Mouse (Mus musculus): ENCODE measurements at regions not wholly inside any gene's neighbourhood (a gene's known extent, or its start where the extent isn't known, plus 50 kb on each side); places are given as distances from the start of the nearest gene placed in this dataset.

DNA sequence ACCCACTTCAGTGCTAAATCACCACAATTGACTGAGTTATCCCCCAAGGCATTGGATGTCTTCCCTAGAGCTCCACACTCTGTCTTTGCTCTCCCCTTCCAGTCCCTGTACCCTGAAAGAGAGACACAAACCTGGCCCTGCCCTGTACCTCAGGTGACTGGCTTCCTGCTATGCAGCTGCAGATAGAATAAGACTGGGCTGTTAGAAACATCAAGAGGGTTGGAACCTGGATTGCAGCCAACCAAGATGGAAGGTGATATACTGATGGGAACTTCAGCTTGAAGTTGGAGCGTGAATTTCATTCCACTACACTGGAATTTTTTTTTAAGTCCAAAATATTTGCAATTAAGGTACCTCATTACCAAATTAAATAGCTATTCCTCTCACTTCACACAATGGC, 379.0 kb upstream of the Mgmt start:
- DNase-seq (ENCODE audit: low read depth, low spot score) = no peak

DNA sequence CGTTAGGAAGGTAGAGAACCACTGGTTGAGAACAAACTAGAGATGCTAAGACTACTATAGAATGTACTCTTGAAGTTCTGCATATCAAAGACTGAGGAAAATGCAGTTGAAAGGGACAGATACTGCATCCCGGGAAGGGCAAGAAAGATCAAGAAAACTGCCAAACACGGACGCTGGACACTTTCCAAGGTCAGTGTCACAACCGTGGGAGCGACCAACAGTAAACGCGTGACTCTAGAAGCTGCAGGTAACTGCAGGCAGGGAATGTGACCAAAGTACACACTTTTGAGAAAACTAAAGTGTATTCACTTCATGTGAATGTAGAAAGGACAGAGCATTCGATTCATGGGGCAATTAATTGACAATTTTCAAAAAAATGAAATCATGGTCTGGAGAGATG, 368.6 kb upstream of the Mgmt start:
- DNase-seq (ENCODE audit: low read depth, low spot score) = no peak

DNA sequence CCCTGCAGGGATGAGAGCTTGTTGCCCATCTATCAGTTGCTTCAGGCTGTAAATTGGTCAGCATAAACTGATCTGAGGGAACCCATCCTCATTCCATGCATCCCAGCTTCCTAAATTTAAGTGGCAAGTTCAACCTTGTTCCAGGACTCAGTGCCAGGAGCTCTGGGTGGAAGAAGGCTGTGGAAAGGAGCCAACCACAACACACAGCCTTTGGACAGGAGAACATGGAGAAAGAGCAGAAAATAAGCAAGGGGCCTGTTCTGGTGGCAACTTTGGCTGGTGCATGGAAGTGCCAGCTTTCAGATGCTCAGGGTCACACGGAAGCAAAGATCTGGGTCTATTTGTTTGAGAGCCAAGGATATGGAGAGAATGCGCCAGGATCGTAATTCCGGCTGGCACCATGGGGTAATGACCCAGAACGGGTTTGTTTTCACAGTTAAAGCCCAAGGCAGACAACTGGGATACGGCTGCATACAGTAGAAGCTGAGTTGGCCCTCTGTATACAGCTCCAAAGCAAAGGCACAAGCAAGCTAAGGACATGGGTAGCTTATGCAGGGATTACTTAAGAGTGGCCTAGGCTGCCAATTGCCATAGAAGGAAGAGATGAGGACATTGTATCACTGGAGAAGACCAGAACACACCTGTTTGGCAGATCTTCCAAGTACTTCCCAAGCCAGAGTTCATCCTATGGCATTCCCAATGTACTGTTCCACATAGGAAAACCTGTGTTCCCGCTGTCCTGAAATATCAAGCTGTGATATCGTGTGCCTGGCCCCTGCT, 364.2 kb upstream of the Mgmt start:
- DNase-seq (ENCODE audit: low read depth, low spot score) = no peak

DNA sequence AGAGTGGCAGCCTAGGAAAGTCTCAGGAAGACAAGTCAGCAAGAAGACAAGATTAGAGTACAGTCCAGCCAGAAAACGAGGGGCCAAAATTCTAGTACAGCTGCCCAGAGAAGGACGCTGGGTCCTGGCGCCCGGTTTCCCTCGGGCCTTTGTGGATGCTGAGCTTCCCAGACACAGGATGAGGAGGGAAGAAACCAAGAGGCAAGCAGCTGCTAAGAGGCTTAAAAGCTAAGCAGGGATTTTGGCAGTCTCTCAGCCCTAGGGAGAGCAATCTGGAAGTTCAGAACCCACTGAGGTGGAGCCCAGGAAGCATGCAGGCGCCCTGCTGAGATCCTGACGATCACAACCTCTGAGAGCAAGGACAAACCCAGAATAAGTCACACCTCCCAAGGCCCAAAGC, 363.1 kb upstream of the Mgmt start:
- DNase-seq (ENCODE audit: low read depth, low spot score) = no peak

DNA sequence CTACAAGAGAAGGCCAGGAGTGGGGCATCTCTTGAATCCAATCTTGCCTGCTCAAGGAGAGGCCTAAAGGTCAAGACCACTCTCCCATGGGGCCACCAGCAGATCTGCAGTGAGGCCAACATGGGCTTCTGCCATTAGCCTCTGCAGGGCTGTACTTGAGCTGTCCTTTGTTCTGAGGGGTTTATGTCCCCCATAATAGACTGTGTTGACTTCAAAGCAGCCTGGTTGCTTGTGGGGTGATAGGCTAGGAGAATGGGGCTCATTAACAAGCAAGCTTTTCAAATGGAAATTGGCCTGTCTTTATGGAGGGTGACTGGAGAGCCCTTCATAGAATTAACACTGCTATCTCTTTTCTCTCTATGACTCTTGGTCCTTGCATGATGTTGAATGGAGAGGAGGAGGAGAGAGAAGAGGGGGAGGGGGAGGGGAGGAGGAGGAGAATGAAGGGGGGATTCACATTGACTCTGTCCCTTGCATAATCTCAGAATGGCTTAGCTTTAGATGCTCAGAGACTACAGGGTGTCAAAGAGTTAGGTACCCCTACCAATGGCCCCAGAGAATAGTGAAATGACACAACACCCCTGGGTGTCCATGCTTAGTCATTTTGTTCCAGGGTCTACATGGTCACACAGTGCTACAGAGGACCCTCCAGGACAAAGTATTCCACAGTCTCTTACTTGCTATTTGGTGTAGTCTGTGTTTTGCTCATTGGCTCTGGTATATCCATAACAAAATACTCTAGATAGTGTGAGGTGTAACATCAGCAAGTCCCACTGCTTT, 352.3 kb upstream of the Mgmt start:
- no peak for DNase-seq (ENCODE audit: low read depth, low spot score)

DNA sequence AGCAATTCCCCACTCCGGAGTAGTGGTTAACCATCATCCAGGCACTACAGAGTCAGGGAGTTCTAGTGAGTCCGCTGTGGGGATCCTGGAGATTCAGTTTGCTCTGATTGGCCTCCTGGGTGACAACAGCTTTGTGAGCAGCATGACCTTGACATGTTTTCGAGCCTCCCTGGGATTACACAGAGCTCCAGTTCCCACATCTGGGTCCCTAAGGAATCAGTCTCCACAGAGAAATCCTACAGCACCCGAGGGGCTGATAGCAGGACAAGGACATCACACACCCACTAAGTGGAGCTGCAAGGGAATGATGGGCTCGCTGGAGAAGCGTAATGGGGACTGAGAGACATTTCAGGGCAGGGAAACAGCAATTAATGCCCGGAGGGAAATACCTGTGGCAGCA, 351.5 kb upstream of the Mgmt start:
- DNase-seq (ENCODE audit: low read depth, low spot score) = no peak

DNA sequence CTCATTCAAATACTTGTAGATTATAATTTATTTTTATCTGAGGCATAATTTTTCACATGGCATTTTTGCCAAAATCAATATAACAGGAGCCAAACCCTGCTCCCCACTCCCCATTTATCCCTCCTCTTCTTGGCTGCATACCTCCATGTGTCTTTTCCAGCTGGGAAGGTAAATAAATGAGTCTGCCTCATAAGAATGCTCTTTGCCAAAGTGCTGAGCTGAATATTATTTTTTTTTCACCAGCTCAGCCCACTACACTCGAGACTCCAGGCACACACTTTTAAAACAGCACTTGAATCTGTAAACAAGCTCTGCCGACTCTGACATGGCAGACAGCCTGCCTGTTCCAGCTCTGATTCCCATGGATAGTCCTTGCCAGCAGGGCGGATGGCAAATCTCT, 346.6 kb upstream of the Mgmt start:
- DNase-seq (ENCODE audit: low read depth, low spot score) = no peak

DNA sequence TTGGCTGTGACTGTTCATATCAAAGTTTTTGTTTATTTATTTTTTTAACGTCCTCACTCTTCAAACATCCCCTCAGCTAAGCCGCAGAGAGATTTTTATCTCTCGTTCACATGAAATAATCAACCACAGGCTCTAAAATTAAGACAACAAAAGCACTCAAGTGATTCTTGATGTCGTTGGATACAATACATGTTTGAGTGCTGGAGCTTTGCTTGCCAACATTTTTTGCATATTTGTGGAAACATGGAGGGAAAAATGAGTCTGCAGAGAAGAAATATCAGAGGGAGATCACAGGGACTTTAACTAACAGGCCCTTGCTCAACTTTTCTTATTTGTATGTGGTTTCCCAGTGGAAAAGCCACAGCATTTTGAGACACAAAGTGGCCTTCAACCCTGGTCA, 338.0 kb upstream of the Mgmt start:
- no peak for DNase-seq (ENCODE audit: low read depth, low spot score)

DNA sequence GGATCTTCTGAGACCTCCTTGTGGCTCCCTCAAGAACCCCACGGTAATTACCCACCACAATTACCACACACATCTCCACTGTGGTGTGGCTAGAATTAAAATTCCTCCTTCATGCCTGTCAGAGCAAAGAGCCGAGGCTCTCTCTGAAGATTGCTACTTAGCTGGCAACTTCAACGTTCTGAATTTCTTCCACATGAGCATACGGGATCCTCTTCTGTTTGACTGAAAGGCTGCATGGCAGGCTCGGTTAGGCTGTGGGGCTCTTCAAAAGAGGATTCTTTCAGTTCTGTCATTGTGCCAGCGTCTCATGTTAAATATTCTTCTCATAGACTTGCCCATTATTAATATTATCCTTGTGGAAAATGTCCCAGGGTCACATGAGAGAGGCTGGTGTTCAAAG, 334.9 kb upstream of the Mgmt start:
- DNase-seq (ENCODE audit: low read depth, low spot score) = no peak

DNA sequence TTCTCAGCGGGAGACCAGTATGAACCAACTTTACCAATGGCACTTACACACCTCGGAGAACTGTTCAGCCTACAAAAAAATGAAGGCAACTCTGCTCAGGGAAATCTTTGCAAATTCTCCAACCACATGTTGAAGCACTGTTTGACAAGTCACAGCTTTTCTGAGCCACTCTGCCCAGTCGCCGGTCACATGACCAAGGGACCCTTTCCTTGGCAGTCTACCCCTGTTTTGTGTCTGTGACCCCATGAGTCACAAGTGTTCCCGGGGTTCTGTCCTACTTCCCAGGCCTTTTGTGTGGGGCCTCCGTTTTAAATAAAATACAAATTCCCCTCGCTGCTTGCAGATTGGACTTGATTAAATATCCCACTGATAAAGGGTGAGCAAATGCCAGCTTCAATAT, 323.5 kb upstream of the Mgmt start:
- no peak for DNase-seq (ENCODE audit: low read depth, low spot score)

DNA sequence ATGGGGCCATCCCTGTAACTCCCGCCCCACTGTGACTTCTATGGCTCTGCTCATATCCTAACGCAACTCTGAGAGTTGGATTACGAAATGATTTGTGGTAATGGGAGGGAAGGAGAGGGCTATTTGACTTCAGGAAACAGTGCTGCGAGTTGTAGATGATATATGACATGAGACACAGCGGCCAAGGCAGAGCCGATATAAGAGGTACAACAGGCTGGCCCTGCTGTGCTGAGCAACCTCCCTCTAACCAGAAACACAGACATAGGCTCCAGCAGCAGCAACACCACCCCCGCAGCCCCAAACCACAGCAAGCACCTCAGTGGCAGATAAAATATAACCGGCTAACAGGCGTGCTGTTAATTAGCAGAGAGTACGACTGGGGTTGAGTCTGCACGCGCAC, 312.5 kb upstream of the Mgmt start:
- DNase-seq (ENCODE audit: low read depth, low spot score) = no peak

DNA sequence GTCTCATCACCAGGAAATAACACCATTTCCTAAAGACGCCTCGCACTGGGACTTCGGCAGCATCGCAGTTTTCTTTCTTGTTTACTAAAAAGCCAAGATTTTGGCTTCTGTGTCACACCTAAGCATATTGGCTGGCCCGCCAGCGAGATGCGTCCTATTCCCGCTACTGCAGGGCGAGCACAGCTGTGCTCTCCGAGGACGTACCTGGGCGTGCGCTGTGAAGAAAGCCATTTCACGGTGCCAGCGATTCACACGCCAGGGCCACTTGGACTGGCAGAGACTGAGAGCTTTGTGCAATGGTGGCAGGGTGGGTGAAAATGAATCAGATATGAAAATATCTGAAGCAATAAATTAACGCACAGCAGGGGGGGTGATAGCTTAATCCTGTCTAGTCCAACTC, 310.1 kb upstream of the Mgmt start:
- no peak for DNase-seq (ENCODE audit: low read depth, low spot score)

DNA sequence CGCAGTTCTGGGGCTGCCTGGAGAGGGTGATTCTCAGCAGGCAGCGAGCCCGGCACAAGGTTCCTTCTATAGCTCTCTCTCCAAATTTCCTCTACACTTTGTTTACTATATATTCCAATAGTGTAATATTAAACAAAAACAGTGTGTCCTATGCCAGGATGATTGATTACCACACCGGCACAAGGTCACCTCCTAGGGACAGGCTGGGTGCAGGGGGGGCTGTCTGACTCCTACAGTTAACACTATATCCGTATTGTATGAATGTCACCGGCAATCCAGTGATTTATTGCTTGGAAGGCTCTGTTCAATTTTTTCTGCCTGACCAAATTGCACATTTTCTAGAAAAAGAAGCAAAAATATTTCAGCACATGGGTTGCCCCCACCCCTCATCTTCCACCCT, 305.9 kb upstream of the Mgmt start:
- DNase-seq (ENCODE audit: low read depth, low spot score) = no peak

DNA sequence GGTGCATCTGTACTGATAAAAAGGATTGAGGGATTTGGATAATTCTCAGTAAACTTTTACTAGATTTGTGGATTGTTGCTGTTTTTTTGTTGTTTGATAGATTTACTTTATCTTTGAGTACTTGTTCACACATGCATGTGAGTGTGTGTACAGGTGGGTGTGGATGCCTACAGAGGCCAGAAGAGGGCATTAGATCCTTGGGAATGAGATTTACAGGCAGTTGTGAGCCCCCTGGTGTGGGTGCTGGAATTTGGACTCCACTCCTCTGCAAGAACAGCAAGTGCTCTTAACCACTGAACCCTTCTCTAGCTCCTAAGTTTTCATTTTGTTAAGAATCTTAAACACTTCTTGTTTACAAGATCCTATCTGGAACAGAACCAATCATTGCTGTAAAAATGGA, 303.5 kb upstream of the Mgmt start:
- no peak for DNase-seq (ENCODE audit: low read depth, low spot score)

DNA sequence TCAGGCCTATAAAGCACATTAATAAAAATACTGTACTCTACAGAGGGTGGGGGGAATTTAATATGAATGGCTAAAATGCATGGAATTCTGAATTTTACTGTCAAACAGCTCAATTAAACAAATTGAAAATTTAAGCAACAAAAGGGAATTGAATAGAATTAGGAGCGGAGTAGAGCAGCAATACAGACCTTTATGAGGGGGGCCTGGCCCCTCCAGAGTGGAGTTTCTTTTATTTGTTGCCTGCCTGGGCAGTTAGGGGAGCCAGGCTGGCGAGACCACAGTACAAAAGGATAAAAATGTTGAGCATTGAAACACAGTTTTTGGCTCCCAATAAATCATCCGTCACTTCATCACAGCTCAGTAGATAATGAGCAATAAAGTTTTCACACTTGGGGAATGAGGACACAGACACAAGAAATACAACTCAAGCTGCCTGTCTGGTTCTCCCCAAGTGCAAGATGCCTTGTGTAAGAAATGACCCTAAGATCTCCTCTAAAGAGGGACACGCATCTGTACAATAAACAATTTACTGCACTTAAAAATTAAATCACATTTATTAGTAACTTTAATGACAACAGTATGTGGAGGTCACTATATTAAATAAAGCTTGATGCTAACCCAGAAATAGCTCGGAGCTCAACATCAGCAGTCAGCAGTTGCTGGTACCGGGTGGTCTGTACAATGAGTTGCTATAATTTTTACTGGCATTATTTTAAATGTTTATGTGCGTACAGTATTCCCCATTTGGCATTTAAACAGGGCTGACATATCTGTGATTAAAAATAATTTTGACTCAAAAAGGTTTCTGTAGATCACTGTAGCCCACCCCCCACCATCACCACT, 286.9 kb upstream of the Mgmt start:
- no peak for DNase-seq (ENCODE audit: low read depth, low spot score)

DNA sequence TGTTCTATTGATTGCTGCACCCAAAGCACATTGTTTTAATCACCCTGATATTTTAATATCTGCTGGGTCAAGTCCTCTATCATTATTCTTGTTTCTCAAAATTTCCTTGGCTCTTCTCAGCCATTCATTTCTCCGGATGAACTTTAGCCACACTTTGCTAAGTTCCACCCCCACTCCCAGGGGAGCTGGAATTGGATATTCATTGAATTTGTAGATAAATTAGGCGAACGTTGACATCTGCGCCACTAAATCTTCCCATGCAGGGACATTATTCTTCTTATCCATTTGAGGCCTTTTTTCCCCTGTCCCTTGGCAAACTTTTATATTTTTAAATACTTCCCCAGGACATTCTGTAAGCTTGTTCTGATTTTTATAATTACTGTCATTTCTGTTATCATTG, 280.9 kb upstream of the Mgmt start:
- DNase-seq (ENCODE audit: low read depth, low spot score) = no peak

DNA sequence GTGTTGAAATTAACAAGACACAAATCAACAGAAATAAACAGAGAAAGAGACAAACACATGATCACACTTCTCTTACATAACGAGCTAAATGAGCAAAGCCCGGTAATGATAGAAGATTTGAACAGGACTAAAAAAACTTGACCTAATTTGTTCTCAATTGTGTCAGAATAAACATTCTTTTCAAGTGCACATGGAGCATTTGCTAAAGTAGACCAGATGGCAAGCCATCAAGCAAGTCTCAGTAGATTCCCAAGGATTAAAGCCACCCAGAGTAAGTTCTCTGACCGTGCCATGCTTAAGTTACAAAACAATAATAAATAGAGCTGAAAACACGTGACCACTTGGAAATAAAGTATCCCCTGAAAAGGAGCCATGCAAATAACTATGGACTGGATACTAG, 269.9 kb upstream of the Mgmt start:
- no peak for DNase-seq (ENCODE audit: low read depth, low spot score)

DNA sequence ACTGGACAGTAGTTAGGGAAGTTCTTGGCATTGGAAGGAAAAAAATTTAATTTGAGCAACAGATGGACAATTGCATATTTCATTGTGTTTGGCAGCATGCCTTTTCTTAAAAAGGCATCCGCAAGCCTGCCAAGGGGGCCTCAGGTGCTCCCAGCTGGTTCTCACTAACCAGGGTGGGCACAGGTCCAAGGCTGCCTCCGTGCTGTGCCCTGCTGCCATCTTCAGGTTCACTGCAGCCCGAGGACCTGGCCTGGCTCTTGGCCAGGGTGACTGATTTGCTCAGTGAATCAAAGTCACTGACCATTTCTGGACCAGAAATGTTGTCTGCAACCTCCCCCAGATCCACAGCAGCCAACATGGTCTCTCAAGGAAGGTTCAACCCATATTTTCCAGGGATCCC, 263.3 kb upstream of the Mgmt start:
- DNase-seq (ENCODE audit: low read depth, low spot score) = no peak

DNA sequence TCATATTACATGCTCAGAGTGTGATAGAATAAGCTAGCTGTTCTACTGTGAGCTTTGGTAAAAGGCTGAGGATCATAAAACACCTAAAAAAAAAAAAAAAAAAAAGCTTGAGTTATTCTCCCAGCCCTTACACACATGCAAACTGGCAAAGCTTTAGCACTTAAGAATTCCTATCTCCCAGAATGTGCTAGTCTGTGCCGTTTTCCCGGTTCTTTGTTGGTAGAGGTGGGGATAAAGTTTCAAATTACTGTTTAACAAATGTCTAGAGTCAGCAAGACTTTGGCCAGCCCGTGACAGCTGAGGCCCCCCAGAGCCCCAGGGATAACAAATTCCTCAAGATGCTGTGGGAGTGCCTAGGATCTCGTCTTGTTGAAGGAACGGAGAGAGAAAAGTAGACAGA, 254.3 kb upstream of the Mgmt start:
- DNase-seq (ENCODE audit: low read depth, low spot score) = no peak

DNA sequence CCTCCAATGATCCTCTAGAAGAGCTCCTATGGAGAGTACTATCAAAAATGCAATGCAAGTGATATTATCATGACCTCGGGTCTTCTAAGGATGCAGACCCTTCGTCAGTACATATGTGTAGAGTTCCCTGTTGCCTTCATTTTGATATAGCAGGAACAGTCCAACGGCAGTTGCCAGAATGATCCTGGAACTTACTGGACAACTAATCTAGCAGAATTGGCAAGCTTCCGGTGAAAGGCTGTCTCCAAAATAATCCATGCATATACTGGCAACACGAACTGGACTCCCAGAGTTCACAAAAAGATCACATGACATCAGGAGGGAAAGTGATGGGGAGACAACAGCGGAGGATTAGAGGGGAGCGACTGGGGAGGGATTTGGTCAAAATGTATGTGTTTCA, 253.6 kb upstream of the Mgmt start:
- DNase-seq (ENCODE audit: low read depth, low spot score) = no peak

DNA sequence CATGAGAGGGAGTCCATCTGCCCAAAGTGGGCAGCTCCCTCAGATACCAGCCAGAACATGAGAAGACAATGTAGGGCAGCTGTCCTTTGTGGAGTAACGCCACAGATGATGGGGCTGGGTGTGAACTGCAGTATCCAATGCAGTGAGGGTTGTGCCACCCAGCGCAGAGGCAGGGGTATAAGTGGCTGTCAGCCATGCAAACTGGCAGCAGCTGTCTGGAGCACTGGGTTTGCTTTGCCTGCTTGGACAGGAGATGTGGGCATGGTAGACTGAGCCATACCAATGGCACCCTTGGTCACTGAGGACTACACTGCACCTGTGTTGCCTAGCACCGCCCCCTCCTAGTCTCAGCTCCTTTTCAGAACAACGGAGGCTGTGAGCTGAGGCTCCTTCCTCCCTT, 244.6 kb upstream of the Mgmt start:
- no peak for DNase-seq (ENCODE audit: low read depth, low spot score)

DNA sequence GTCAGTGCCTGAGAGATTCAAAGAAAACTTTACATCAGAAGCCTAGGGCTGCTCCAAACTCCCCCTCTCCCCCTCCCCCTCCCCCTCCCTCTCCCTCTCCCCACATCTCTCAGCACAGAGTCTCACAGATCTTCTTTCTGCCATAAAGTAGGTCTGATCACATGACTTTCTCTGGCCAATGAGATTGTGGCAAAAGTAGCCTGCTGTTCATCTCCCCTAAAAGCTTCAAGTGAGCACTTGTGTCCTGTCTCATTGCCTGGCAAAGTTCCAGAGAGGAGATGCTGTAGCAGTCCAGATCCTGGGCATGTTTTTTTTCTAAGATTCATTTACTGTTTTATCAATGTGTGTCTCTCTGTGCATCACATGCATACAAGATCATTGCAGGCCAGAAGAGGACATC, 234.5 kb upstream of the Mgmt start:
- DNase-seq (ENCODE audit: low read depth, low spot score) = no peak

DNA sequence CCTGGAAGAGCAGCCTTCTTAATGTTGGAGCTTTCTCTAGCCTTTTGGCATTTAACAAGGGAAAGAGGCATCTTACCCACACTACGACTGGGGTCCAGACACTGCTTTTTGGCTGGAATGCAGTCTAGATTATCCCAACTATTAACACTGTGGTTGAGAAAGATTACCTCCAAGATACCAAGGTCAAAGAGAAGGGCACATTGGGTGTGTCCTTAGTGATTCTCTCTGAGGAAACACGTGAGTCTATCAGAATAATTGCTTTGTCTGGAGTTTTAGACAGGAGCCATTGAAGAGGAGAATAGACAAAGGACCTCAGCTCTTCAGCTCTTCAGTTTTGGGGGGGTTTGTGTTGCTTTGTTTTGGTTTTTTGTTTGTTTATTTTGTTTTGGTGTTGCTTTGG, 234.0 kb upstream of the Mgmt start:
- no peak for DNase-seq (ENCODE audit: low read depth, low spot score)
